Mouse (Mus musculus) cerebellum, adult 8-10 months (tissue): ENCODE measurements at regions not wholly inside any gene's neighbourhood (a gene's known extent, or its start where the extent isn't known, plus 50 kb on each side); places are given as distances from the start of the nearest gene placed in this dataset.
"Not testable (repeated sequence)": the region's sequence is repeated elsewhere in the genome, so short reads cannot be mapped to it uniquely, and the experiment has no call there.

Experiments used
- DNase-seq: peaks from one replicate; pipeline ENCODE4 v3.0.0; 2022

GRCm38 (mm10) chr10:11515144-11515543, 171.9 kb downstream of the Epm2a start:
- no peak for DNase-seq

DNA sequence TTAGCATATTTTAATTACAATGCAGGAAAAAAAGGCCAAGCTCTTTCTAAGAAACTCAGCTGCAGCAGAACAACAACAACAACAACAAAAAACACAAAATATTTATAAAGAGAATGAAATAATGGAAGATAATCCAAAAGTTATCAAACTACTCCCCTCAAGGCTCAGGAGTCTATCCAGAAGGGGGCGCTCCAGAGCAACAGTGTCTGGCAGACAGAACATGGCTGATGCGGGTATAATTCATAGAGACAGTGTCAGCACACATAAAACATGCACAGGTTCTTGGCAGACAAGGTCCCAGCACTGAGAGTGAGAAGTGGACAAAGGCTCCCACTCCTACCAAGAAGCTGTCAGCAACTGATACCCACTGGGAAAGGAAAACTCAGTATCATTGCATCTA, 173.9 kb downstream of the Epm2a start:
- DNase-seq = no peak

DNA sequence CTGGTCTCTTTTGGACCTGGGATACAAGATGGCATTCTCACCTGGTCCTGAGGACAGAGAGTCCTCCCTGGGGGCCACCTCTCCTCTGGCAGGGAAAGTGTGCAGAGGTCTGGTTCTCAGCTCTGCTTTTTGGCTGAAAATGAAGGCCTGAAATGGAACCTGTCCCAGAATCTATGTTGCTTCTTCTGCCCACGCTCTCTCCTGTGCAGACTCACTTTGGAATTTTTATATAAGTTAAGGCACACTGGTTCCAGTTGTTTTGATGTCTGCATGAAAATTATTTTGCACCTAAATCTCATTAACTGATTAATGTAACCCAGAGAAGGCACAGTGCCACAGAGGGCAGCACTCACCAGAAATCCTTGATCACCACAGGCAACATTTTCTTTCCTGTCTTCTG, 188.1 kb downstream of the Epm2a start:
- no peak for DNase-seq

DNA sequence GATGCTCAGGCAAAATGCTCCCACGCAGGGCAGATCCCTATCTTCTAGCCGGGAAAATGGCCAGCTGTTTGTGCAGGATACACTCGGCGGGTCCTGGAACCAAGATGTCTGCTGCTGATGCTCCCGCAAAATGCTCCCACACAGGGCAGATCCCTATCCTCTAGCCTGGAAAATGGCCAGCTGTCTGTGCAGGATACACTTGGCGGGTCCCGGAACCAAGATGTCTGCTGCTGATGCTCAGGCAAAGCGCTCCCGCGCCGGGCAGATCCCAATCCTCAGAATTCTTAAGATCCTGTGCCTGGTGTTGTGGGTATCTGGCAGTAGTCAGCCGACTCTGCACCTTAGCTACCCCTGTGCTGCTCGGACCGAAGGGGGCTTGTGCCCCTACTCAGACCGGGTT, 212.2 kb downstream of the Epm2a start:
- DNase-seq = not testable (repeated sequence)

GRCm38 (mm10) chr10:11570523-11571055, 227.4 kb downstream of the Epm2a start:
- DNase-seq = no peak

DNA sequence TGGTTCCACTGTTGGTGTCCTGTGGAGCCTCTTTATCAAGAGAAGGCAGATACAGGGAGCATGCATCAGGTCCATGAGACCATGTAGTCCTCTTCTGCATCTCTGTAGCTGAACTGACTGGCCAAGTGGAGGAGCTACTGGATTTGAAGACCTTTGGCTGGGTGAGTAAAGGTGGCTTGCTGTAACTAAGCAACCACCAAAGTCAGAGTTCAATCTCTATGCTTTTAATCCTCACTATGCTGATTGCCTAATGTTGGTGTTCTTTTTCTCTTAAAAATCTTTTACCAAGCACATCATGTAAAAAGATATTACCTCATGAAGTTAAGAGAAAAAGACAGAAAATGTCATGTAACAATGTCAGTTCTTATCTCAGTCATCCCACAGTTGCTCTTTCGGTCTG, 265.2 kb downstream of the Epm2a start:
- DNase-seq = no peak

GRCm38 (mm10) chr10:11609092-11609491, 265.9 kb downstream of the Epm2a start:
- DNase-seq = not testable (repeated sequence)

DNA sequence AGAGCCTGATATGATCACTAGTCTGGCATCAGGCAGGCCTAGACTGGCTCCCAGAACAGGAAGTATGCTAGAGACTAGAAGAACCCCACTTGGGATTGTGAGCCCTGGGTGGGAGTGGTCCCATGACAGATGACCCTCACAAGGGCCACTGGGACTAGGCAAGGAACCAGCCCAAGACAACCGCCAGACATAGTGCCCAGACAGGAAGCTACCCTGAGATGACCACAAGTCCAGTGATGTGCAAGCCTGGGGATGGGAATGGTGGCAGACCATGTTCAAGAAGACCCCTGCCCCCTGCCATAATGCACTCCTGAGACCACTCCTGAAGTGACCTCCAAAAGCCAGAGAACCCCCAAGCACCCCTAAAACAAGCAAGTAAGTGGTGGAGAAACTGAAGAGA, 304.9 kb downstream of the Epm2a start:
- DNase-seq = no peak

- no peak for DNase-seq
Measured at GRCm38 (mm10) chr10:11660056-11660770, 317.0 kb downstream of the Epm2a start.

DNA sequence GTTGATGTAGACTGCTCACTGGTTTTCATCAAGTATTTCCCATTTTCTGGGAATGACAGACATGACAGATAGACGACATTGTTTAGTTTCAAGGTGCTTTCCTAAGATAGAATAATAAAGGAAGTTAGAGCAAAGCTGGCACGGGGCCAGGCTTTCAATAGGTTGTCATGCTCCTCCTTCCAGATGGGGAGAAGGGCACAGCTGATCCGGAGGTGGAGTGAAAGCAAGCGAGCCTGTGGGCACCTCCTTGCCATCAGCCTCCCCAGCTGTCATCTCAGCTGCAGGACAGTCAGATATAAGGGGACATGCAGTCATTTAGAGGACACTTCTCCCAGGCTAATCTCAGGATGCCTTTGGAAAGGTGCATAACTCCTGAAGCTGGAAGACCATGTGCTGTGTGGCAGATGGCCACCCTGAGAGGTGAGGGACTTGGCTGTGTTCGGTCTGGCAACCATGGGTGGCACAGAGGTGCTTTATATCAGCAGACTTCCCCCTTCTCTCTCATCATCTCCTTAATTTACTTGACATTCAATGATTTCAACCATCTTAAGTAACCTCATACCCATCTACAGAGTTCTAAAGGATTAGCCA, 318.6 kb downstream of the Epm2a start:
- DNase-seq = no peak

- no peak for DNase-seq
Measured at GRCm38 (mm10) chr10:11709742-11710141, 366.5 kb downstream of the Epm2a start.

DNA sequence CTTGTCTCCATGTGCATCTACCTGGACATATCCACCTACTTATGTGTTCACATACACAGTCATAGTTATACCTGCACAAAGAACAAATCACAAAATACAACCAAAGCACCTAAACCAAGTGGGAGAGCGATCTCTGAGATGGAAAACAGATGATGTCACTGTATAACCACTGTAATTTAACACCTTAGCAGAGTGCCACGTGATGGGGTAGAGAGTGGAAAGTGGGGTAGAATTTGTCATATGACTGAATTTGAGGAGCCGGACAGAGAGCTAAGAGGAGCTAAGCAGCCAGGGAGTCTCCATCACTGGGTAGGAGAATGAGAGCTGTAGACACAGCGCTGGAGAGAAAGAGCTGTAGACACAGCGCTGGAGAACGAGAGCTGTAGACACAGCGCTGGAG, 381.6 kb downstream of the Epm2a start:
- DNase-seq = no peak

GRCm38 (mm10) chr10:11729536-11729935, 386.3 kb downstream of the Epm2a start:
- DNase-seq = no peak

DNA sequence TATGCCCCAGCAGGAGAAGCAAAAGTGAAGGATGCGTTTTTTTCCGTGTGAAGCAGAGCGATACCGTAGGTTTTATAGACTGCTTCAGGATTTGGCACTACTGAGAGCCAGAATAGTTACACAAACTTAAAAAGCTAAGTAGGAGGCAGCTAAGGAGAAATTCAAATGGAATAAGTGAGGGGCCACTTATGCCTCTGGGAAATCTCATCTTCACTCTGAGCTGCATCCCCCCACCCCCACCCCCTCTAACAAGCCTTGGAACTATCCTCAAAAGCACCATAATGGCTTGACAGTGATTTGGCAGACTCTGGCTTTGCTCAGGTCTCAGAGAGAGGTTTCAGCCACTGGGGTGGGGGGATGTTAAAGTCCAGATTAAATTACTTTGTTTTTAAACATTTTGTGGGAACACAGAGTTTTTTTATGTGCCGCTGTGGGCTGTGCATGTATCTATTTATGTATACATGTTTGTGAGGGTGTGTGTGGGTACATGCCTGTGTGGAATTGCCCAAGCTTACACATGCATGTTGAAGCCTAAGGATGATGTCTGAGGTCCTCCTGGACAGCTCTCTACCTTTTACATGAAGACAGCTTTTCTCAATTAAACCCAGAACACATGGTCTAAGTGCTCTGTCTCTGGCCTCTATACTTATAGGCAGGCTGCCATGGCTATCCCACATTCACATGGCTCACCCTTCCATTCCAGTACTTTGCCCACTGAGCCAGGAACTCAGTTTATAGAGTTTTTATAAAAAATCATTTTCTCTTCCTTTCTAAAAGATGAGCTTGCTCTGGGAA, 396.6 kb downstream of the Epm2a start:
- no peak for DNase-seq

- no peak for DNase-seq
Measured at GRCm38 (mm10) chr10:11745587-11745986, 402.4 kb downstream of the Epm2a start.

DNA sequence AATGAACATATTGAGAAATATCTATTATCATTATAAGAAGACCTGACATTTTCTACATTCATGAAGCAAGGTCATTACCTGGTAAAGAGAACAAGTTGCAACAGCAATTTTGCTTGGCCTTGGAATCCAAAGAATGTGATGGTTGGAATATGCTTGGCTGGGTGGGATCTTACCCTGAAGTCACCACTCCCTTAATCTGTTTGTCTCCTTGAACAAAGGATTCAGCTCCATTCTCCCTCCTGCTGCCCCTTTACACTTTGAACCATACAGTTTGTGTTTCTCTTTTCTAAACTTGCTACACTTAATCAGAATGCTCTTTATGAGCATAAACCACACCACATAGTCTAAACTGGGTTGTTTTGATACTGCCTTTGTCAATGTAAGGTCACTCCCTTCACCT, 403.8 kb downstream of the Epm2a start:
- DNase-seq = no peak

DNA sequence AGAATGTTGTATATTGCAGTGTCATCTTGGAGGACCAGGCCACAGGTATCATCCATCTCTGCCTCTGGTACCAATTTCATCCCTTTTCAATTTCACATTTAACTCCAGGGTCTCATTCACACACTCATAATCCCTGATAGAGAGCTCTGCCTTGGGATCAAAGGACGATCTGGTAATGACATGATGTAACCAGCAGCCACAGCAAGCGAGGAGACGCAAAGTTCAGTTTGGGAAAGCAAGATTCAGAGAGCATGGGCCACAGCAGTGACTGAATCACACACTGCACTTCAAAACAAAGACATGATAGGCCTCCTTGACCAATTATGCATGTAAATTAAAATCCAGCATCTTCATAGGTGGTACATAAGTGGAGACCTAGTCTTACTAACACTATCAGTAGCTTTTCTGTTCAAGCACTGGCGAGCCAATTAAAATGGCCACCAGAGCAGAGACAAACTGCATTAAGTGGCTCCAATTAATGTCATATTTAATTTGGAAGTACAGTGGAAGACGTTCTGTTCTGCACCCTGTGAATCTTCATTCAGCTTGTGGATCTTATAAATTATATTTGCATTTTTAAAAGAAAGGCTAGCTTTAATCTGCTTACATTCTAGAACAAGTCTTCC, 412.0 kb downstream of the Epm2a start:
- no peak for DNase-seq

DNA sequence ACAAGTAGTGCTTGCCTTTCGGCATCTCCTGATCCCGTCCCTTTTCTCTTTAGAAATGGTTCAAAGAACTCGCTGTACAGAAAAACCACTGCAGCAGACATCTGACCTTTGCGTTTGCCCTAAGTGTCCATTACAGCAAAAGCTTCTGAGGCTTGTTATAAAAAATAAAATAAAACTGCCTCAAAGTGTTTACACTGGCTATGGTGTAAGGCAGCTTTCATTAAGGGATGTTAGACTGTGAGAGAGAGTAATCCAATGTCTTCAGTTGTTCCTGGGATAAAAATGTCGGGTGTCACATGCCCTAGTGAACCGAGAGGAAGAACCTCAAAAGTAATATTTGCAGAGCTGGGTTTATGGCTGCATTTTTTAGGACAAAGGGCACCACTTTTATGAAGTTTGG, 434.7 kb downstream of the Epm2a start:
- no peak for DNase-seq

- no peak for DNase-seq
Measured at GRCm38 (mm10) chr10:11780302-11780701, 437.1 kb downstream of the Epm2a start.

DNA sequence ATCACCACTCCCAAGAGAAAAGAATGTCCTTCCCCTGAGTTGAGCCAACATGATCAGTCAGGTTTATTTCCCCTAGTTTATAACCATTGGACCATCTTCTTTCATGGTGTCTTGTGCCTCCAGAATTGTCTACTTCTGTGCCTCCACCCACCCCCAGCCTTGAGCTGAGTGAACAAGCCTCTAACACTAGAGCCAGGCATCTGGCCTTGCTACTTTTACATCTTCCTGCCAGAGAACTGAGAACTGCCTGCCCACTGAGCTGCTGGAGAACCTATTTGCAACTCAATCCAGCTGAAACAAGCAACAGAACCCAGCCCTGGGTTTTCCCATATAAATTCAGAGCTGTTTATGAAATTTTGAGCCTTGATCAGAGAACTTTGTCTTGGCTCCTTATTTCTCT, 444.0 kb downstream of the Epm2a start:
- no peak for DNase-seq

DNA sequence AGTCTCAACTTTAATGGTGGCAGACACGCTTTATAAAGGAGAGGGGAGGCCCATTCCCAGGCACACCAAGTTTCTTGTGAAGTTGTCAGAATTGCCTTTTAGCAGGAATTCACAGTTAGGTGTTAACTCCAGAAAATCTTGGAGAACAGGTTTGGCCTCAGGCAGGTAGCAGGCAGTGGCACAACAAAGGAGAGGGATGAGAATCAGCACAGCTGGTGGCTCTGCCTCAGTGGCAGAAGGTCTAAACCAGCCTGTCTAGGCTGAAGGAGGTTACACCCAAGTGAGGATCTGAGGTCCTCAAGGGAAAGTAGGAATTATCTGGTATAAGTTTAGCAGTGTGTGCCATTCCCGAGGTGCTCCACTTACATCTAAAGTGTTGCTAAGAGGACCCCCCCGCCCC, 456.3 kb downstream of the Epm2a start:
- DNase-seq = no peak

GRCm38 (mm10) chr10:11801372-11802230, 458.4 kb downstream of the Epm2a start:
- not testable (repeated sequence) for DNase-seq
